Mouse (Mus musculus) heart, adult 2 months (tissue): ENCODE measurements at regions not wholly inside any gene's neighbourhood (a gene's known extent, or its start where the extent isn't known, plus 50 kb on each side); places are given as distances from the start of the nearest gene placed in this dataset.

Experiments
- DNase-seq, 2 experiments: peaks; one replicate each; pipeline ENCODE4 v3.0.0; 2021
- H3K27ac ChIP-seq: fragments of 200-600 bp; 2 replicates; pipeline ENCODE4 v1.8.1; 2022
- H3K27me3 ChIP-seq: fragments of 200-500 bp; 2 replicates; pipeline ENCODE4 v1.6.1; 2012; ENCODE audit warnings: mild to moderate bottlenecking, low read length, inconsistent platforms, mixed read lengths; ENCODE audit not compliant: control insufficient read depth, insufficient read depth
- H3K36me3 ChIP-seq: fragments of 200-500 bp; 2 replicates; pipeline ENCODE4 v1.6.1; 2012; ENCODE audit warnings: low read length, inconsistent platforms; ENCODE audit not compliant: control insufficient read depth, insufficient read depth
- H3K4me1 ChIP-seq: fragments of 200-500 bp; 2 replicates; pipeline ENCODE4 v1.6.1; 2011; ENCODE audit warnings: low read length; ENCODE audit not compliant: control insufficient read depth, insufficient read depth
- H3K4me3 ChIP-seq: fragments of 200-600 bp; 2 replicates; pipeline ENCODE4 v1.8.1; 2022
- H3K79me2 ChIP-seq: fragments of 200-500 bp; replicated peaks from 2 replicates; pipeline ENCODE4 v1.6.1; 2012; ENCODE audit warnings: mild to moderate bottlenecking, inconsistent platforms, low read length, moderate library complexity, mixed read lengths; ENCODE audit not compliant: control insufficient read depth, insufficient read depth
- H3K9ac ChIP-seq: fragments of 200-500 bp; 2 replicates; pipeline ENCODE4 v1.6.1; 2012; ENCODE audit warnings: low read depth, mild to moderate bottlenecking, control low read depth, inconsistent platforms, low read length, mixed read lengths
- CTCF ChIP-seq: fragments of 200-600 bp; IDR thresholded peaks from 2 replicates; pipeline ENCODE4 v1.8.1; 2022; ENCODE audit warnings: antibody characterized with exemption, mild to moderate bottlenecking, moderate library complexity
- EP300 ChIP-seq: fragments of 200-500 bp; IDR thresholded peaks from 2 replicates; pipeline ENCODE4 v1.6.1; 2011; ENCODE audit warnings: low read depth, low read length, control low read depth; ENCODE audit not compliant: insufficient read depth
- POLR2A ChIP-seq: fragments of 200-500 bp; IDR thresholded peaks from 2 replicates; pipeline ENCODE4 v1.6.1; 2011; ENCODE audit warnings: mild to moderate bottlenecking, low read depth, low read length, control low read depth; ENCODE audit not compliant: insufficient read depth
- WGBS: fragments of 180-500 bp; shearing (Covaris S2); methylation state at CpG from one replicate; pipeline ENCODE4 v1.1.7; 2018; 5-methylcytosine and 5-hydroxymethylcytosine counted together
- intact Hi-C: fragments of 180-260 bp; cut with DNase I; formaldehyde crosslinking; loops from one replicate; pipeline ENCODE4 v1.15.1; 2025

- H3K9ac ChIP-seq, result peak overlapping the region; percentile 71
- DNase-seq, result peak; percentile 30 to 49
- peaks cover 6% of the 10 kb centered on the region; the same call in 1 of the 2 replicates for H3K36me3 ChIP-seq
- WGBS, result 3% methylated on average over 26 of the region's 26 CpGs
- H3K4me1 ChIP-seq, result peaks cover 10% of the 10 kb centered on the region
- peak overlapping the region; percentile 79 for H3K27ac ChIP-seq
- no peak for TF ChIP-seq CTCF
- 0 out of 2 replicates have a peak, but pooled peaks have one; percentile 40 for TF ChIP-seq POLR2A
- intact Hi-C loops, result loop anchor here (1.0 to 5.0 kb wide), 2 partner anchors 46 to 110 kb away; no protein-coding TSS in a partner anchor
- H3K79me2 ChIP-seq, result no peaks in the 10 kb centered on the region
- H3K27me3 ChIP-seq, result no peaks in the 10 kb centered on the region
- peak overlapping the region; percentile 48 for H3K4me3 ChIP-seq
Measured at GRCm38 (mm10) chr3:115642001-115642845, 72.6 kb downstream of the S1pr1 start.

DNA sequence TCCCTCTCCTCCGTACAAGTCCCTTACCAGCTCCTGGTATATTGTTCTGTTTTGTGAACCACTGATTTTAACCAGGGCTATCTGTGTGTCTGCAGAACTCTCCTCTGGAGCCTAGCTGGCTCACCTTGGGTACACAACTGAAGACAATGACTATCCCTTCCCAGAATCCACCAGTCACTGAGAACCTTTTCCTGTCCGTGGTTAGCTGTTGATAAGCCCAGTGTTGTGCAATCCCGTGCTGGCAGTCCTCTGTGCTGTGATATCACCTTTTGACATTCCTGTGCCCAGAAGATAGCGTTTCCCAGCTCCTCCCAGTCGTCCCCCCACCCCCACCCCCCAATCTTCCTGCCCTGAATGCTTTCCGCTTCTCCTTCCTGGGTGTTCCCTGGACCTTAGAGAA lies 73.5 kb downstream of the S1pr1 start:
- TF ChIP-seq CTCF (no peak), EP300 (peak; percentile 99), POLR2A (peak; percentile 61)
- Histone ChIP-seq H3K4me3 (peak overlapping the region; percentile 48; the same call in 1 of the 2 replicates), H3K36me3 (peaks cover 3% of the 10 kb centered on the region; the same call in 1 of the 2 replicates), H3K79me2 (no peaks in the 10 kb centered on the region), H3K4me1 (peaks cover 10% of the 10 kb centered on the region), H3K27ac (peak overlapping the region; percentile 79), H3K27me3 (no peaks in the 10 kb centered on the region), H3K9ac (no peak overlapping the region)
- DNase-seq, result peak; percentile 63 to 83
- WGBS, result 7% methylated on average over 6 of the region's 6 CpGs
- intact Hi-C loops, result loop anchor here (5.0 kb wide), 1 partner anchor 109 kb away; no protein-coding TSS in a partner anchor

DNA sequence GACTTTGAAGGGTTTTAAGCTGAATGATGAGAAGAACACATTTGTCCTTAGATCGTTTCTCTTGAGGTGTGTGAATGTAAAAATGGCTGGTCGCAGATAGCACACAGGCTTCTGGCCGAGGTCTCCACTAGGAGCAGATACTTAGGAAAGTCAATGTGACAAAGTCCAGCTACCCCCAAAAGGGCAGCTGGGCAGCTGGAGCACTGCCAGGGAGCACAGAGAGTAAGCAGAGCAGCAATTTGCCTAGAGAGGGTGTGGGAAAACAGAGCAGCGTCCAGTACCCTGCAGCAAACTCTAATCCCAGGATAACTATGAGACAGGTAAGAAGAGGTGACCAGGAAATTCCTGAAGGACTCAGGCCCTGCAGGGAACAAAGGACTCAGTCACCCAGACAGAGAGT lies 79.4 kb downstream of the S1pr1 start:
- no peak for DNase-seq
- 0 out of 2 replicates have a peak, but pooled peaks cover 2% of the 10 kb centered on the region for H3K36me3 ChIP-seq
- H3K79me2 ChIP-seq, result no peaks in the 10 kb centered on the region
- H3K27me3 ChIP-seq, result no peaks in the 10 kb centered on the region
- intact Hi-C loops, result no loop called here
- H3K4me3 ChIP-seq, result no peak overlapping the region
- no peak overlapping the region for H3K9ac ChIP-seq
- no peaks in the 10 kb centered on the region; the same call in 1 of the 2 replicates for H3K4me1 ChIP-seq
- no peak overlapping the region for H3K27ac ChIP-seq
- 37% methylated on average over 4 of the region's 4 CpGs for WGBS
- TF ChIP-seq POLR2A (no peak), CTCF (no peak), EP300 (no peak)

GRCm38 (mm10) chr3:115635081-115635480 lies 79.8 kb downstream of the S1pr1 start:
- H3K27ac ChIP-seq, result no peak overlapping the region
- WGBS, result 80% methylated on average over 5 of the region's 5 CpGs

GRCm38 (mm10) chr3:115632417-115632743 lies 82.5 kb downstream of the S1pr1 start:
- Histone ChIP-seq H3K27ac (no peak overlapping the region), H3K27me3 (no peaks in the 10 kb centered on the region), H3K4me1 (no peaks in the 10 kb centered on the region; the same call in 1 of the 2 replicates), H3K9ac (no peak overlapping the region), H3K4me3 (no peak overlapping the region), H3K36me3 (no peaks in the 10 kb centered on the region), H3K79me2 (no peaks in the 10 kb centered on the region)
- no peak for DNase-seq
- intact Hi-C loops, result no loop called here
- WGBS, result 72% methylated on average over 4 of the region's 4 CpGs
- TF ChIP-seq POLR2A (no peak), EP300 (no peak), CTCF (no peak)

More at GRCm38 (mm10) chr3:115635081-115635480, 79.8 kb downstream of the S1pr1 start:
- no peak for TF ChIP-seq CTCF
- TF ChIP-seq EP300, result no peak
- no peak for TF ChIP-seq POLR2A
- no peaks in the 10 kb centered on the region for H3K27me3 ChIP-seq
- H3K36me3 ChIP-seq, result 0 out of 2 replicates have a peak, but pooled peaks cover 2% of the 10 kb centered on the region
- no peaks in the 10 kb centered on the region; the same call in 1 of the 2 replicates for H3K4me1 ChIP-seq
- intact Hi-C loops, result no loop called here
- DNase-seq, result no peak
- H3K4me3 ChIP-seq, result no peak overlapping the region
- no peak overlapping the region for H3K9ac ChIP-seq
- H3K79me2 ChIP-seq, result no peaks in the 10 kb centered on the region
